Mouse (Mus musculus) fat pad, adult 2 months (tissue): ENCODE measurements around the gene Ubtd2.

ENCODE experiments used
- DNase-seq: peaks from one replicate; pipeline ENCODE4 v3.0.0-alpha.2; 2011; ENCODE audit warnings: low read depth, low spot score; ENCODE audit errors: extremely low read depth

The Ubtd2 gene

DNA sequence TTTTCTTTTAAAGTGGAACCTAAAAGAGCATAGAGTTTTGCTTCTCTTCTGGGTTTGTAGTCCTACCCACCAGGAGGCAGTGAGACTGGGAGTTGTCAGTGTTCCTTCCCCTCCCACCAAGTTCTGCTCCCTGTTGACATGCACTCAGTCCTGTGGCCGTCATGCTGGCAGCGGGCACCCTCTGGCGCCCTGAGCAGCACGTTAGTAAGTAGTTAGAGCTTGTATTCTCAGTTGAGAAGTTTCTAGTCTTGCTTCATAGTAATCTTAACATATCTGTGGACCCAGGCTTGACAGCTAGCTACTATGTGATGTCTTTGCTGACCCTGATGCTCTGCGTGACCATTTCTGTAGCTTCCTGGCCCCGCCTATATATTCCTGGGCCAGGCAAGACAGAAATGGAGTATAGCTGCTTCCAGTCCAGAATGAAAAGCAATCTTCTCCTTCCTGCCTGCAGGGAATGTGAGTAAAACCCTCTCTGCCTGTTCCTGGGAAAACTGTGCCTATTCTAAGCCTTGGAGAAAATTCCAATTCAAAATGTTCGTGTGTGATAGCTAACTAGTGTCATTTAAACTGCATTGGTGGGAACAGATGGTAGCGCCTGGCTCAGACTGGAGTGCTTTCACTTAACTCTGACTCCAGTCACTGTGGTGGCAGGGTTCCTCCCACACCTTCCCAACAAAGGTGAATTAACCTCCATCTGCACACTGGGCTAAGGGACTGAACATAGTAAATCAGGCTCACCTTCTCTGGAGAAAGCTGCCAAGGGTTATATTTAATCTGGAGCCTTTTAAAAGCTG, 61.9 kb downstream of the Ubtd2 start:
- DNase-seq = no peak

DNA sequence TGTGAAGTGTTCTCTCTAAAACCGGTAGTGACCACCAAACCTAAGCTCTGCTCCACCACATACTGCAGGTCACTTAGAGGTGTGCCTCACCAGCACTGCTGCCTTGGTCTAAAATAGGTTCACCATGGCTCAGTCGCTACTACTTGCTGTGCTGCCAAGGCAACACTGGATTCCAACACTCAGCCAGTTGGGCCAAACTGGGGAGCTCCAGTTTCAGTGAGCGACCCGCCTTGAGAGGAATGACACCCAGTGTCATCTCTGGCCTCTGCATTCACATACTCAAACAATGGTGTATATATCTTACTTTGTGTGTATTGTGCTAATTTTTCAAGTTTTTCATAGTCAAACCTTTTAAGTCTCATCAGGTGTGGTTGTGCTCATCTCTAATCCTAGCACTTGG, 63.6 kb downstream of the Ubtd2 start:
- DNase-seq = no peak

DNA sequence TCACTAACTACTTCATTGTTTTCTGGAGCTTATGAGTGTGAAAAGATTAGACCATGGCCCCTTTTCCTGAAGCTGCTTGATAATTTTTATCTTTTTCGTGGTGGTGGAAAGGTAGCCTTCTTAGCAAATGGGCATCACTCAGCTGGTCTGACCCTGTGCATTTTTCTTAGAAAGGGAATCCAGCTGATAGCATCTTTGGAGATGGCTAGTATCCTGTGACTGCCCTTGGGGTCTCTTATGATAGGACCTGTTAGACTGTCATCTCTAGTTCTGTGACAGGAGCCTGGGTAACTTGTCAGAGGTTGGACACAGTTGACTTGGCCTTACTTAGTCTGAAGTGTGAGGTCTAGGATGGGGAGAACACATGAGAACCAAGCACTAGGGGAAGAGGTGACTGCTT, 64.2 kb downstream of the Ubtd2 start:
- DNase-seq = no peak

DNA sequence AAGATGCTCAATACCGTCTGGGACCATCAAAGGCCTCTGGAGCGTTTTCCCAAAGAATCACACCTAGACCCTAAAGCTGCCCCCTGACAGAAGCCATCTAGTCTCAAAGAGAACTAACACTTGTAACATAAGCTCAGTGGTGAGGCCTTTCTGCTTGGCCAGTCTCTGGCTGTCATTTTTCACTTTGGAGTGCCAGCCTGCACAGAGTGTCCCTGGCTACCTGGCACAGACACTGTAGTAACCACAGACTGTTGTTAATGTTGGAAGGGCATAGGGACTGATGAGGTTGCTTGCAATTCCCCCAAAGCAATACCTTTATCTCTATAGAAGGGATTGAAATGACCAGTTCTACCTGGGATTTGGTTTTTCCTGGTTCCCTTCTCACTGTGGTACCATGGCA, 66.1 kb downstream of the Ubtd2 start:
- no peak for DNase-seq

DNA sequence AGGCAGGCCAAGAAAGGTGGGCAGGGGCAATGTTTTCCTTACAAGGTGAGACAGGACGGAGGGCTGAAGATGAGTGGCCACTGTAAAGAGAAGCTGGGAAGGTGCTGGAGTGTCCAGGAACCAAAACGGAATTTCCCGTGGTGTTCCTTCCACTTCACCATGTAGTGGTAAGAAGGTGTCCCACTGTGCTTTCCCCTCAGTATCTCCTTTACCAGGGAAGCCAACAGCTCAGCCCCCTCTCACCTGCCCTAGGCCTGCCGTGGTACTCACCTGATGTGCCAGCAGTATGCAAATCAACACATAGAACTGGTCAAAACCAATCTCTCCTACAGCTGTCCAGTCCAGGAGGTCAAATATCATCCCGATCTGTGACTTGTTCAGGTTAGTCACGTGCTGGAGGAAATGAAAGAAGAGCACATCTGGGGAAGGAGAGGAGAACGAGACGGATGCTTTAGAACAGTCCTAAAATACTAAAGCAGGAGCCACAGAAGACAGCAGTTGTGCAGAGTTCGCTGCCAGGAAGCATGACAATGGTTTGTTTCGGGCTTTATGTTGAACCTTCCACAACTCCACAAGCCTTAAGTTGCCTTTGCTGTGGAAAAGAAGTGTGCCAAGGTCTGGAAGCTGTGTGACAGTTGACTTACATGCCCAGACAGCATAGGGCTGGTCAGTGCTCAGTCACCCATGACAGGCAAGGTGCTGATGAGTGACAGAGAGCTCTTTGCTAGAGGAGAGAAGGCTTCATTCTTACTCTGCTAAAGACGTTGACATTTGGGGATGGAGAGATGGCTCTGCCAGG, 69.2 kb downstream of the Ubtd2 start:
- DNase-seq = no peak

DNA sequence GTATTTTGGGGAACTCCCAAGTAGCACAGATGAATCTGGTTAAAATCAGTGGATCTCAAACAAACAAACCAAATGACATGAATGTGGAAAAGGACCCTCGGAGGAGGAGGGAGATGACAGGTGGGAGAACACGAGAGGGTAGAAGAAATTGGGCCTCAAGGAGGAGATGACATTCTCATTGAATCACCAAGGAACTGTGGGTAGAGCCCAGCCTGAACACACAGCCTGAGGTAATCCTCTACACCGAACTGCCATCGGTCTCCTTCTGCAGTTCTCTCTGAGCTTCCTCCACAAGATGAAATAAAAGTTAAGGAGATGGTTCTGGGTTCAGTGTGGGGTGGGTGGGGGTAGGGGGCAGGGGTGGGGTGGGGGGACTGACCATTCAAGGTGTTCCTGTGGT, 71.8 kb downstream of the Ubtd2 start:
- DNase-seq = no peak

DNA sequence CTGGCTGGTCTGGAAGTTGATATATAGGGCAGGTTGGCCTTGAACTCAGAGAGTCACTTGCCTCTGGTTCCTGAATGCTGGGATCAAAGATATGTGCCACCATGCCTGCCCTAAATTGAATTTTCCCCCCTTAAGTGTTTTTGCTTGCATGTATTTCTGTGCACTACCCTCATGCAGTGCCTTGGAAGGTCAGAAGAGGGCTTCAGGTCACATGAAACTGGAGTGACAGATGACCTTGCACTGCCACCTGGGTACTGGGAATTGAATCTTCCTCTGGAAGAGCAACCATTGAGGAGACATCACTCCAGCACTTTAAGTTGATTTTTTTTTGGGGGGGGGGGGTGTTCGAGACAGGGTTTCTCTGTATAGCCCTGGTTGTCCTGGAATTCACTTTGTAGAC, 75.0 kb downstream of the Ubtd2 start:
- no peak for DNase-seq

DNA sequence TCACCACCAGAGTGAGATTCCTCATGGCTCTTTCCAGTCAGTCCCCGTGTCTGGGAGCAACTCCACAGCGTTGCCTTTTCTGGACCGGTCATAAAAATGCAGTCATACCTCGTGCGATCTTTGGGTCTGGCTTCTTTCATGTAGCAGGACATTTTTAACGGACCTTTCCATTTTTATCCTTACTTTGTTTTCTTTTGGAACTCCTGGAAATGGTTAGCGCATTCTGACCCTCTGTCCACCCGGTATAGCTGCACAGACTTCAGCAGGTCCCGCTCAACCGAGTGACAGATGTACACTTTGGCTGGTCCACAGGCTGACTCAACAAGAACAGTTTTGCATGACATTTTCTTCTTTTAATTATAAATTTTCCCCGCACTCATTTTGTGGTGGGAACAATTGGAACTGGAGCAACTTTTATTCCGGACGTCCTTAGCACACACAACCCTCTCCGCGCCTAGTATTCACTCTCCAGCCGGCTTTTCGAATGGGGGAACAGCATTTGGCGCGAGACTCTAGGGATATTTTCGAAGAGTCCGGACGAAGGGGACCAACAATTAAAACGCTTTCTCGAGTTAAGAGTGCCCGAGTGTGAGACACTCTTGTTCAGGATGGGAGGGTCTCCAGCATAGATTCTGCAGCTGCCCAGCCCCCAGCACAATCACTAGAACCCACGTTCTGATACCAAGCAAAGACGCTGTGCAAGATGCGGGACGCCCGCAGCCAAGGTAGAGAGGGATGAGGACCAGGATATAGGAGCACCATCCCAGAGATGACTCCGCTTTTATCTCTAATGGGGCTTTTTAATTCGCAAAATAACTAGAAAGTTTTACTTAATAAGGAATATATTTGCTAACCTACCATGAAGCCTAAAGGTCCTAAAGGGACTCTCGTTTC, 76.9 kb downstream of the Ubtd2 start, which contains the start of gene Efcab9:
Gene Efcab9 (minus strand): TSS at position 211 of the 894 bp plus-strand sequence.
- DNase-seq = no peak

DNA sequence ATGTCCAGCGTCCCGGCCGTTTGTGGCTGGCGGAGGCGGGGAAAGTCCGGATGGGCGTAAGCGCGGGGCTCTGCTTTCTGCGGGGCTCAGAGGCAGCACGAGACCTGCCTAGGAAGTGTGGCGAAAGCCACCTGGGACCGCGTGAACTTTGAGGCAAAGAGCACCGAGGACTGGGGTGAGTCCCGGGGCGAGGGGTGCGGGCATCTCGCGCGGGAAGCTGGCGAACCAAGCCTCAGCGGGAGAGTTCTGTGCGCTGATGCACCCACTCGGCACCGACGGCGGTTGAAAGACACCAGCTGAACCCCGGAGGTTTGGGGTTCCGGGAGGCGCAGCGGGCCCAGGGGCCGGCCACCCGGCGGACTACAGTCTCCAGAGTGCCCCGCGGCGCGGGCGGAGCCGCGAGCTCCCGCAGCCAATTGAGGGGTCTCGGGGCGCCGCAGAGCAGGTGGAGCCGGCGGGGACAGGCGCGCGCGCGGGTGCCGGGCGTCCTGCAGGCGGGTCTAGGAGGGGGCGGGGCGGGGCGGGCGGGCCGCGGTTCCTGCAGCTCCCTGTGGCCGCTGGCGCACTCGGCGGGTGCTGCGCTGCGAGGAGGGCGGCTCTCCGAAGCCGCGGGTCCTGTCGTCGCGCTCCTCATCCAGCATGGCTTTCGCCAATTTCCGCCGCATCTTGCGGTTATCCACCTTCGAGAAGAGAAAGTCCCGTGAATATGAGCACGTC, 77.8 kb downstream of the Ubtd2 start, which contains the start of gene Stk10:
Gene Stk10 (plus strand): TSS at position 541 of the 717 bp plus-strand sequence.
- no peak for DNase-seq

DNA sequence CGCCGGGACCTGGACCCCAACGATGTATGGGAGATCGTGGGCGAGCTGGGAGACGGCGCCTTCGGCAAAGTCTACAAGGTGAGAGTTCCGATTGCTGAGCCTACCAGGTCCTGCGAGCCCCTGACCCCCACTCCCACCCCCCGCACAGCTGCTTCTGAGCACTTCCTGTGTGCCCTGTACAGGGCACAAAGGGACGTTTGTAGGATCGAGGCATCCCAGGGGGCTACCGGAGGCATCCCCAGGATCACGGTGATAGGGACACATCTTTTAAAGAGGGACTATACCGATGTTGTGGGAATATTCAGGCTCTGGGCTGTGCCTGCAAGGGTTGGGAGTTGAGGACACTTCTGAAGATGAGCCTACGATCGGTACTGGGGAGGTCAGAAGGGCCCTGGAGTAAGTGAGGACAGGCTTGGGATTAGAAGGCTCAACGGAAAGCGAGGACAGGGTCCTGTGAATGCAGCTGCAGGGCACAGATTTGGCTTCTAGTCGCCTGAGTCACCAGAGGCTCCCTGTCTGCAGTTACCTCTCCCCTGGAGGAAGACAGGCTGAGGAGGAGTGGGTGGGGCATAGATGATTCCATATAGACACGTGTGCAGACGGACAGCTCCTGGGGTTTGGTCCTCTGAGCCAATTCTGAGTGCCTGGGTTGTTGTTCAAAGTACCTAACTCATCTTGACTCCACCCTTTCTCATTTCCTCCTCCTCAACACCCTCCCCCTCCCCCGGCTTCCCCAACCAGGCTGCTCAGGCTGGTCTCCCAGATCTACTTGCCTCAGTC, 78.5 kb downstream of the Ubtd2 start:
- DNase-seq = no peak

DNA sequence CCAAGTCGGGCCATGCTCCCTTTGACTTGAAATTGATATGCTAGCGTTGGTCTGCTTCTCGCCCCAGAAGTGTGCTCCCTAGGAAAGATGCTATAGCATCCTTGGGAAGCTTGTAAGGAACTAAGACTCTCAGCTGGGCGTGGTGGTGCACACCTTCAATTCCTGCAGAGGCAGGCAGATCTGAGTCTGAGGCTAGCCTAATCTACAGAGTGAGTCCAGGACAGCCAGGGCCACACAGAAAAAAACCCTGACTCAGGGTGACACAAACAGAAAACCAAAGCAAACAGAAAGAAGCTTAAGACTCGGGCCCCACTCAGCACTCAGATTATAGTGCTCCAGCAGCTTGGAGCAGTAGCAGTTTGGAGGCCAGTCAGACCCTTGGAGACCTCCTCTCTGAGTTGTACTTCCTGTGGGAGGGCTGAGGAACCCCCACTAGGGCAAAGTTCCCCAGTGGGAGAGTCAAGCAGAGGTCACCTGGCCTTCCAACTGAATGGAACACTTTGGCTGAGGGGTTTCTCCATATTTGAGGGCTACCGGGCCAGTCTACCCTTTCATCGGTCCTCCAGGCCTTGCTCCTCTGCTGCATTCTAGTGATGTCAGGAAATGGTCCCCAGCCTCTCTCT, 79.4 kb downstream of the Ubtd2 start:
- no peak for DNase-seq

DNA sequence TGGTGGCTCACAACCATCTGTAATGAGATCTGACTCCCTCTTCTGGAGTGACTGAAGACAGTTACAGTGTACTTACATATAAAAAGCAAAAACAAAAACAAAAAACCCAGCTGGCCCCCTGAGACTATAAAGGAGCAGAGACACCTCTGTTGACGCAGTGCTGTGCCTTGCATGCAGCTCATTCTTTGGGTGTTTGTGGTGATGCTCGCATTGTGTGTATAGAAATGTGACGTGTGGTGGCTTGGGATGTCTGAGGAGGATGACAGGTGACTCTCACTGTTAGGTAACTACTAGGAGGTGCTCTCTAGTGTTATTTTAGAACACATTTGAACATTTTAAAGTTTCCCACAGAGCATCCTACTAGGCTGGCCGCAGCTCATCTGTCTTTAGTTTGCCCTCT, 80.5 kb downstream of the Ubtd2 start:
- no peak for DNase-seq

DNA sequence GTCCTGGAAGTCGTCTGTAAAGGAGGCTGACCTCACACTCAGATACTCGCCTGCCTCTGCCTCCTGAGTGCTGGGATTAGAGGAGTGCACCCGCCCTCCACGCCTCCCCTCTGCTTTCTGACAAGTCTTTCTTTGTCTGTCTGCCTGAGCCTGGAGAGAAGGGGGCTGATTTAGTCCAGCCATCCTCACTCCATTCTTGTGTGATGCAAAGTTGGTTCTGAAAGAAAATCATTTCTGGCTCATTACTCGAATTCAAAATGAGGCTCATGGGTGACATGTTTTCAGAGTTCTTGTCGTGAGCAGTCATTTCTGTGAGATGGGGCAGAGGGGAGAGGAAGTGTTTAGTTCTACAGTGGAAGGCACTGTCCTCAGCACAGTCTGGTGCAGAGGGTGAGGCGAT, 81.8 kb downstream of the Ubtd2 start:
- DNase-seq = no peak

DNA sequence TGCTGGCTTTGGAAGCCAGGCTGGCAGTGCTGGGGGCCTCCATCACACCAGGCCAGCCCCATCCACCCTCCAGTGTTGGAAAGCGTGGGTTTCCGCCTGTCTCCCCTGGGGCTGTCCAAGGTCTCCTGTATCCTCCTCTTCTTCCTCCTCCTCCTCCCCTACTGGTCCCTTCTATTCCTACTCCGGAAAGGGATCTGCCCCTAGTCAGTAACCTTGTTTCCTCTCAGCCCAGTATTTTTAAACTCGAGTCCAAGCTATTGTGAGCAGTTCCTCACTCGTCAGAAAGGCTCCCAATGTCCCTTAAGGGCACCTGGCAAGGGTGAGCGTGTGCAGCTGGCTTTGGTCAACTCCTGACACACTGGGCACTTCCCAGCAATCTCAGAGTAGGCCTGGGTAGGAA, 83.3 kb downstream of the Ubtd2 start:
- DNase-seq = no peak

DNA sequence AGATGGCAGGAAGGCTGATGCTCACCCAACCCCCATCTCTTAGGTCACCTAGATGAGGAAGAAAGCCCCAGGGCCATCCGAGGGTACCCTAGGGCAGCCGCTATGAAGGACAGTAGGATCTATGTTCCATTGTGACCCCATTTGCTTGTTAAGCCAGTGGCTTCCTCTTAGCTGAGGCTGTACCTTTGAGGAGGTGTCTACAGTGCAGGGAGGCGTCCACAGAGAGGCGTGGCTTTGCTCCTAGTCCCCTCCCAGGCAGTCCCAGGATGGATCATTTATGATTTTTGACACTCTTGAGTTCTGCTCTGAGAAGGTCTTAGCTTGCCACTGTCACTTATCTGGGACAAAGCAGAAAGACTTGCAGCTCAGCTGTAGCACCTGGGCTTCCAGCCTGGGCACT, 83.7 kb downstream of the Ubtd2 start:
- no peak for DNase-seq

DNA sequence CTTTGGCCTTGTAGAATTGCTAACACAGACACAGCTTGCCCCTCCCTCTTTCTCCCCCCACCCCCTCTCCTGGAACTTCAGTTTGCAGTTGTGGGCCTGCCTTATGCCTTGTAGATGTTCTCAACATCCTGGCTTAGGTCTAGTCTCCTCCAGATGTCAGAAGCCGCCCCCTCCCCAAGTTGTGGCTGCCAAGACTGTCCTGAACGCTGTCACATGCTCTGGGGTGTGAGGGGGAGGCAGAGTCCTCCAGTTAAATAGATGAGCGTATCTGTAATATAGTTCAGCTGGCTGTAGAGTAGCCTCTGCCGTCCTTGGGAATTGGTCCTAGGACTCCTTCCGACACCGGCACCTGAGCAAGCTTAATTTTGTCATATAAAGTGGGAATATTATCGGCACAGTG, 84.5 kb downstream of the Ubtd2 start:
- DNase-seq = no peak

DNA sequence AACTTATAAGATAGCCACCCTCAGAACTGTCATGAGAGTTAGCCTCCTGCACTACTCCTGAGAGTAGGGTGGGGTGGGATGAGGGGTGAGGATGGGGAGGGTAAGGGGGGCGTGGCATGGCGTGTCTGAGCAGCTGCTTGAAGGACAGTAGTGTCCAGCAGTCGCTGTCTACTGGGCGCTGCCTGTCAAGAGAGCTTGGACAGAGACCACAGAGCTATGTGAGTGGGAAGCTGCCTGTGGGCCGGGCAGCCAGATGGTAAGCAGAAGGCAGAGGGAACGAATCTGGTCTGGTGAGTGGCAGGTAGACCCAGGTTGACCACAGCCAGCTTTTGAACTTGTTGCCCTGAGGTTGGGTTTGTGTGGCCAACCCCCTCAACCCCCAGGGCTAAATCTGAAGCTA, 85.3 kb downstream of the Ubtd2 start:
- DNase-seq = no peak

DNA sequence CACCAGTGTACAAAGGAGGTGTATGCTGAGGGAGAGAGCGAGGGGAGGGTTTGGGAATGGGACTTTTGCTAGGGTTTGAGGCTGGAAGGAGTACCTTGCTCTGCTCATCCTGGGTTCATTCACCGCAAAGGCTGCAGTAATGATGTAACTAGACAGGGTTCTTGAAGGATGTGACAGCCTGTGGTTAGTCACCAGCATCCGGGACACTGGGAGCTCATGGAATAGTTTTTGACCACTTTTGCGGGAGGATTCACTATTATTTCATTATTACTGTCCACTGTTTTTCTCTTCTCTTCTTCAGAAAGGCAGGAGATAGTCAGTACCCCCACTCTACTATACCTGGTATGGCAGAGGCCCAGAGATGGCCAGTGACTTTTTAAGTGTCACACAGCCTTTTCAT, 87.0 kb downstream of the Ubtd2 start:
- DNase-seq = no peak

DNA sequence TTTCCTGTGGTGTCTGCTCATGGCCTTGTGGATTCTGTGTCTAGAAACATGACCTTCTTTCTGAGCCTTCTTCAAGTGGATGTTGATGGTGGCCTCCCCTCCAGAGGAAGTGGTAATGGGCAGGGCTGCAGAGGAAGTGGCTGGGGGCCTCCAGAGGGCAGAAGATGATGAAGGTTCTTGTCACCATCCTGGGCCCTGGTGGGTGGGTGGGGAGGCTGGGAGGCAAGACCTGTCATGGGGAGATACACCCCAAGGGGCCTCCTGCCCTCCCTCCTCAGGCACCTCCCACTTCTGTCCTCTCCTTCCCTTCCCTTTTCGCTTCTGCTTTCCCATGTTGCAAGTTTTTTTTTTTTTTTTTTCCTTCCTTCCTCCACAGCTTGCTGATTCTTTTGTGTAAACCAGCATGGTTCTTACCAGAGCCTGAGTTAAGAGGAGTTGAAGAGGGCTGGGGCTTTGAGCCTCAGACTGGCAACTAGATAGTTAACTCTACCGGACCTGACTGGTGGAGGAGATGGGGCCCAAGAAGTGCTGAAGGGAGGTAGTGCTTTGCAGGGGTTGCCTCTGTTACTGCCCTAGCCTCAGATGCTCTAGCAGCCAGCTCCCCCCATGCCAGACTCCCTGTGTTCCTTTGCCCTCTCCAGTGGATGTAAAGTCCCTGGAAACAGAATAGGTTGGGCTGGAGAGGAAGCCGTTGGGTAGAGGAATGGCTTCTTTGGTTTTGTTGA, 87.7 kb downstream of the Ubtd2 start:
- no peak for DNase-seq
